Mouse (Mus musculus): ENCODE measurements around the gene Zfp3.

The Zfp3 gene

DNA sequence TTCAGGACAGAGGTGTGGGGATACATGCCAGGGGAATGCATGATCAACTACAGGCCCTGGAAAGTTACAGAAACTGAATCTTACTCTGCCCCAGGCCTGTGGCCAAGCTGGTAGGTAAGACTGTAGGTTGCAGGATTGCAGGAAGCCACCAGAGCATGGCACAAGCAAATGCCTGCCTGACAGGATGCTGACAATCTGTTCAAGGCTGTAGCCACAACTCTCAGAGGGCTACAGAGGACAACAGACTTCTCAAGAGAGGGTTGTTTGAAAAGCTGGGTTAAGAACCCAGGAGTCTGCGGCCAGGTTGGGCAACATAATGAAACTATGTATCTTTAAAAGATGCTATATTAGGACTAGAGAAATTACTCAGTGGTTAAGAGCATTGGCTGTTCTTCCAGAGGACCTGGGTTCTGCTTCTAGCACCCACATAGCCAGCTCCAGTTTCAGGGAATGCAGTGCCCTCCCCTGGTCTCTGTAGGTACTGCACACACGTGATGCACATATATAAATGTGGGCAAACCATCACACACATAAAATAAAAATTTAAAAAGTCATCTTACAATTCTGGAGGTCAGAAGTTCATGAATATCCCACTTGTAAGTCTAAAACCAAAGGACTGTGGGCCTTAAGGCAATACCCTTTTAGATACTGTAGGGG is 38.3 kb downstream of the Zfp3 start:
- in situ Hi-C loops (cut with MboI; ENCODE audit: low pct_unique_long_range_greater_than_20kb in 1 of 2, low sequenced_read_pairs in 2 of 2, unreplicated experiment in 1 of 2), result no loop called here

DNA sequence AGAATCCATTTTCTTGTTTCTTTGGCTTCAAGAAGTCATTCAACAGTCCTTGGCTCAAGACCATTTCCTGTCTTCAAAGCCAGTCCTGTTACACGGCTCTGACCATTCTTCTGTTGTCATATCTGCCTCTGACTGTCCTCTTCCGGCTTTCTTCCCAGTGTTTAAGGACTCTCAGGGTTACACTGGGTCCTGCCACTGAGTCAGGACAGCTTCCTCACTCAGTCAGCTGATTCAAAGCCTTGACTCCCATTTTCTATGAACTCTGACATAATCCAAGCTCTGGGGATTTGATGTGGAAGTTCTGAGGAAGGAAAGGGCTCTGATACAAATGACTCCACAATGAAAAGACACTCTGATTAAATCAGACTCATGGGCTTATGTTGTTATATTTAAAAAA is 38.9 kb downstream of the Zfp3 start:
- in situ Hi-C loops (cut with MboI; ENCODE audit: low pct_unique_long_range_greater_than_20kb in 1 of 2, low sequenced_read_pairs in 2 of 2, unreplicated experiment in 1 of 2), result no loop called here

DNA sequence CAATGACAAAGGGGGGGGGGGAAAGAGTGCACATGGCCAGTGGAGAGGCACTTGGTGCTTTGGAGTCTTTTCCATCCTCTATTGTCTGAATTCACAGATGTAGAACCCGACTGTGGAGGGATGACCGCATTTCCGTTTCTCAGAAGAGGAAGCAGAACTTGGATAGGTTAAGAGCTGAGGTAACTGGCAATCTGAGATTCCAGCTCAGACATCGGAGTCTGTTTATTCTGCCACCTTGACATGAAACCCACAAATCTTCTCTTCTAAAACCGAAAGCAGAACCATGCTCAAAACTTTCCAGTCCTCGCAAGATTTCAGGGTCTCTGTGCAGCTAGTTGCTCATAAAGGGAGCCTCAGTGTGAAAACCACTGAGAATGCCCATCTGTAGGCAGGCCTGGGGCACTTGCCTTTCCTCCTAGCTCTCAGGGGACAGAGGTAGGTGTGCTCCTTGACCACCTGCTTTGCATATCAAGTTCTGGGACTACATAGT is 39.7 kb downstream of the Zfp3 start:
- in situ Hi-C loops (cut with MboI; ENCODE audit: low pct_unique_long_range_greater_than_20kb in 1 of 2, low sequenced_read_pairs in 2 of 2, unreplicated experiment in 1 of 2), result no loop called here

DNA sequence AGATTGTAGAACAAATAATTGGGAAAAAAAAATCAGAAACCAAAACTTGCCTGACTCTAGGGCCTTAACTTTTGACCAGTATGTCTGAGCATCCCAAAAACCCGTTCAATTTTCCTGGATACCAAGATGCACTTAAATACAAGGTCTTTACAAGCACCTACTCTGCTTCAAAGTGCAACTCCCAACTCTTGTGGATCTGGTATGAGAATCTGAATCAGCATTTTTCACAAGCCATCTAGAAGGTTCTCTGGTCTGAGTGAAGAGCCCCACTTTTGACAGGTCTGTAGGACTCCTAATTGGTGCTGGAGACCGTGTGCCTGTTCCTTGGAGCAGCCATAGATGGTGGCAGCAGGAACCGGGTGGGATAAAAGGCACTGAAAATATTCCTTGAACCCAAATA is 40.4 kb downstream of the Zfp3 start:
- in situ Hi-C loops (cut with MboI; ENCODE audit: low pct_unique_long_range_greater_than_20kb in 1 of 2, low sequenced_read_pairs in 2 of 2, unreplicated experiment in 1 of 2), result no loop called here

DNA sequence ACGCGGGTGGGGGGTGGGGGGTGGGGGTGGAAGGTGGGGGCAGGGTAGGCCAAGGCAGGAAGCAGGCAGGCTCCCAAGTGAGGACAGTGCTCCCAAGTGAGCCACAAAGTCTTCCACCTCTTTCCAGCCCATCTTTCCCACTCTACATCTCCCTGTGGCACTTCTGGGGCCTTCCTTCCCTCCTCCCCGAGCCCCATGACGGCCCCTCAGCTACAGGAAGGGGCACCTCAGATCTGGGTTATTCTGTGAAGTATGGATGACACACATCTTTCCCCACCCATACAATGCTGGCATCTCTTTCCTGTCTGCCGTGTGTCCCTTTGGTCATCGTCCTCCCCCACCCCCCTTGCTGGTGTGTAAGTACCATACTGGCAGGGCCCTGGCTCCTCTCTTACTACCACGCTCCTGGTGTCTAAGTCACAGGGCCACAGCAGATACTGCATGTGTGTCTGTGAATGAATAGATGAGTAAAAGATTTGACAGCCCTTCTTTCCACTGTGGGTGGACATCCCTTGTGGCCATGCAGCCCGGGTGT is 41.7 kb downstream of the Zfp3 start:
- in situ Hi-C loops (cut with MboI; ENCODE audit: low pct_unique_long_range_greater_than_20kb in 1 of 2, low sequenced_read_pairs in 2 of 2, unreplicated experiment in 1 of 2), result no loop called here

DNA sequence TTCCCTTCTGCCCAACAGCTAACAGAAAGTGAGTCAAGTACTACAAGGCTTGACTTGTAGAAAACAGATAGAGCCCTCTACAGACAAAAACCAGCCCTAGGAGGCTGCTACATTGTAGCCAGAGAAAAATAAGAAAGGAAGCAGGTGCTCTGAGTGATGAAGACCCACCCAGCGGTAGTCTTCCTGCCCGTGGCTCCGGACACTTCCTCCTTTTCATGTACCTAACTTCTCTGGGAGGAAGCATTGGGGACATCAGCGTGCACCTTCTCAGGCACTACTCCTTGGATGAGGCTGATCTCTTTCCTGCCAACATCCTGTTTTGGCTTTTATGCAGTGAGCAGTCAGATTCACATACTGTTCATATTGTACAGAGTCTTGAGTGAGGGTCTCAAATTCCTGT is 42.7 kb downstream of the Zfp3 start:
- in situ Hi-C loops (cut with MboI; ENCODE audit: low pct_unique_long_range_greater_than_20kb in 1 of 2, low sequenced_read_pairs in 2 of 2, unreplicated experiment in 1 of 2), result no loop called here

DNA sequence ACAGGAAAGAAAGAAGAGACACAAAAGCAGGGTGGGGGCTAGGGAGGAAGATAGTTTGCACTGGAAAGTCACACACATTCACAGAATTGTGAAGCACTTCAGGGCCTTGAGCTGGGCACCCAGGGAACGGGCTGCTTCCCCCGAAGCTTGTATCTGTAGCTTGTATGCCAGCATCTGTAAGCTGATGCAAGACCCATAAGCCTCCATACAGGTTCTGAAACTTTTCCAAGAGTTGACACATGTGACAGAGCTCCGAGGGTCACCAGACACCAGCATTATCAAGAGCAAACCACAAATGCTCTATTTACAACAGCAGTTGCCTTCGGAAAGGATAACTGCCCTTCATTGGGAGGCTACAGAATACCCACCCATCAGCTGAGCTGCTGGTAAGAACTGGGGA is 43.6 kb downstream of the Zfp3 start:
- in situ Hi-C loops (cut with MboI; ENCODE audit: low pct_unique_long_range_greater_than_20kb in 1 of 2, low sequenced_read_pairs in 2 of 2, unreplicated experiment in 1 of 2), result no loop called here

DNA sequence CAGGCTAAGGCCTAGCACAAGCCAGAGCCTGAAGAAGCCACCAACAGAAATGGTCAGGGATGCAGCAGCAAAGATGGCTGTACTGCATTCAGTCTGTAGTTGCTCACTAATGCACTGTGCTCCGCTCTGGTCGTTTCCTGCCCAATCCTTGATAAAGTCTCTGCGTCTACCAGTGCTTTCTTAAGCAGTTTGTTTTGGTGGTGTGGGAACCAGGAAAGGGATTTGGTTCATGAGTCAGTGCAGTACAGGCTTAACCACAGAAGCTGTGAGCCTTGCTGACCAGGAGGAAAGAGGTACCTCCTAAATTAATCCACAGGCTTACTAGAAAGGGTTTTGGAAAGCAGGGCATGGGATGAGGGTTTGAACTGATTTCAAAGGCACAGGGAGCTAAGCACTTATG is 44.1 kb downstream of the Zfp3 start:
- in situ Hi-C loops (cut with MboI; ENCODE audit: low pct_unique_long_range_greater_than_20kb in 1 of 2, low sequenced_read_pairs in 2 of 2, unreplicated experiment in 1 of 2), result no loop called here

DNA sequence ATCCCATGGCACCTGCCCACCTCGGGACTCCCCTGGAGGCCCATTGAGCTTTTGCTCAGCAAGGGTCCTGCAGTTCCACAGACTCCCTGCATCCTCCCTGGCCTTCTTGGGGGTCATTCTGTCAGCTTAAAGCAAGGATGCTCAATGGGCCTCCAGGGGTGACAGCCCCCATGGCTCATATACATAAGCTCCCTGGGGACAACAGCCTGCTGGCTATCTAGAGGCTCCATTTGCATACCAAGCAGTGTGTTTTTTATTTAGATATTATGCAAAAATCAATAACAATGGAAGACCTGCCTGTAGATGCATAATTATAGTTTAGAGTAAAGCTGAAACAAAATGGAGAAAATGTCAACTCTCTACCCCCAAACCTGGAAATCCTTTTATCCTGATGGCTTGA is 45.0 kb downstream of the Zfp3 start:
- in situ Hi-C loops (cut with MboI; ENCODE audit: low pct_unique_long_range_greater_than_20kb in 1 of 2, low sequenced_read_pairs in 2 of 2, unreplicated experiment in 1 of 2), result no loop called here

DNA sequence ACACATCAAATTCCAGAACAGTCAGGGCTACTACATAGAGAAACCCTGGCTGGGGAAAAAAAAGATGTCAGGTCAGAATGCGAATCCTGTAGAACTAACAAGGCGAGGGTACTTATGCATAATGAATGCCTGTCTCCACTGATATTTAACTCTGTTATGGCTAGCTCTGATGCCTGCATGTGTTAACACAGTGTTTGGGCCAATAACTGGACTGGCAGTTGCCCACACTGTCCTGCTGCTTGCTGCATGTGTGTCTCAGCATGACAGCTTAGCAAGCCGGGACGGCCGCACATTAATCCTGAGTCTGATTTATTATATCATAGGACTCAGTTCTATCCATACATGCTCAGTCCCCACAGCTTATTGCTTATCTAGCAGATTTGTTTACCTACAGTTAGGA is 47.0 kb downstream of the Zfp3 start:
- in situ Hi-C loops (cut with MboI; ENCODE audit: low pct_unique_long_range_greater_than_20kb in 1 of 2, low sequenced_read_pairs in 2 of 2, unreplicated experiment in 1 of 2), result no loop called here

DNA sequence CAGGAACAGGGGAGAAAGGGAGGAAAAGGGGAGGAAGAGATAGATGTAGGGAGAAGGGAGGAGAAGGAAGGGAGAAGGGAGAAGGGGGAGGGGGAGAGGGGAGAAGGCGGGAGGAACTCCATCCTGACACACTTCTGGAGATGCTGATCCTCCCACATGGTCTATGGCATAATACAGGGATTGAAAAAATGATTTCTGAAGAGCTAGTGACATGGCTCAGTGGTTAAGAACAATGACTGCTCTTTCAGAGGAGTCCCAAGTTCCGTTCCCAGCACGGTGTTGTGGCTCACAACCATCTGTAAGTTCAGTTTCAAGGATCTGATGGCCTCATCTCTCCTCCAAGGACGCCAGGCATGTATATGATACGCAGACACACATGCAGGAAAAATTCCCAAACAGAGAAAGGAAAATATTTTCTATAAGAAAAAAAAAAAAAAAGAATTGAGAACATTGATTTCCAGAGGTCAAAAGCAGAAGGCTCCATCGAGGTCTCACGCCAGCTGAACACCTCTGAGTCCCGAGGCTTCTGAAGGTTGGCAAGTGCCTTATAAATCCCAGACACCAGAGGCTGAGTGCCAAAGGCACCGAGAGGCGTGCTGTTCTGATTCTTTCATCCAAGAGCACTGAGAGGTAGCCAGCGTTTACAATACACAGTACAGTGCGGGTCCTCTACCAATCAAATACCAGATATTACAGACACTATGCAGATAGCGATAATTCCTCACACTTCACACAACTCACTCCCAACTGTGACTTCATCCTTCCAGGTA is 47.6 kb downstream of the Zfp3 start:
- in situ Hi-C loops (cut with MboI; ENCODE audit: low pct_unique_long_range_greater_than_20kb in 1 of 2, low sequenced_read_pairs in 2 of 2, unreplicated experiment in 1 of 2), result no loop called here

DNA sequence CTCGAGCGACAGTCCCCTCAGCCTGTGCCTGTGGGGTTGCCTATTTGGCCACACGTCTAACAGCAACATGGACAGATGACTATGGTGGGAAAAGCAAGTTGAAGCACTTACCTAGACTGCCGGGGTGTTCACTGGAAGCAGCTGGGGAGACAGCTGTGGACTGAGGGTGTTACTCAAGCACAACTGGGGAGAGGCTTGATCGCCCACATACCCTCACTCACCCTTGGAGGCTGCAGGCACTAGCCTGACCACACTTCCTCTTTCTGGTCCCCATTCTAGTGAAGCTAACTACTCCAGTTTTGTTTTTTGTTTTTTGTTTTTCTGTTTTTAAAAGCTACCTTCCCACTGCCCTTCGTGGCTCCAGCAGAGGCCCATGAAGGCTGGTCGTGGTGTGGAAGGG is 48.4 kb downstream of the Zfp3 start, which contains the start of gene Scimp:
Gene Scimp (minus strand): TSS at position 222 of the 400 bp plus-strand sequence.
- in situ Hi-C loops (cut with MboI; ENCODE audit: low pct_unique_long_range_greater_than_20kb in 1 of 2, low sequenced_read_pairs in 2 of 2, unreplicated experiment in 1 of 2), result no loop called here

DNA sequence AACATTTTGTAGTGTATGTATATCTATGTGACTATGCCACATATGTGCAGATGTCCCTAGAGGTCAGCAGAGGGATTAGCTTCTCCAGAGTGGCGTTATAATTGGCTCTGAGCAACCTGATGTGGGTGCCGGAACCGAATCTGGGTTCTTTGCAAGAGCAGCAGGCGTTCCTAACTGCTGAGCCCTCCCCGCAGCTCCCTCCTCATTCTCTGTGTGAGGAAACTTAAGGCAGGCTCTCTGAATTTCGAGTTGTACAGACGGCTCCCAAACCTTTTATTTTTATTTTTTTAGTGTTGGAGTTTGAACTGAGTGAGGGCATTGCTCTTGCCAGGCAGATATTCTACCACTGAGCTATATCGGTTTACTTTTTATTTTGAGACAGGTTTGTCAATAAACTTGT is 51.1 kb downstream of the Zfp3 start:
- in situ Hi-C loops (cut with MboI; ENCODE audit: low pct_unique_long_range_greater_than_20kb in 1 of 2, low sequenced_read_pairs in 2 of 2, unreplicated experiment in 1 of 2), result no loop called here

DNA sequence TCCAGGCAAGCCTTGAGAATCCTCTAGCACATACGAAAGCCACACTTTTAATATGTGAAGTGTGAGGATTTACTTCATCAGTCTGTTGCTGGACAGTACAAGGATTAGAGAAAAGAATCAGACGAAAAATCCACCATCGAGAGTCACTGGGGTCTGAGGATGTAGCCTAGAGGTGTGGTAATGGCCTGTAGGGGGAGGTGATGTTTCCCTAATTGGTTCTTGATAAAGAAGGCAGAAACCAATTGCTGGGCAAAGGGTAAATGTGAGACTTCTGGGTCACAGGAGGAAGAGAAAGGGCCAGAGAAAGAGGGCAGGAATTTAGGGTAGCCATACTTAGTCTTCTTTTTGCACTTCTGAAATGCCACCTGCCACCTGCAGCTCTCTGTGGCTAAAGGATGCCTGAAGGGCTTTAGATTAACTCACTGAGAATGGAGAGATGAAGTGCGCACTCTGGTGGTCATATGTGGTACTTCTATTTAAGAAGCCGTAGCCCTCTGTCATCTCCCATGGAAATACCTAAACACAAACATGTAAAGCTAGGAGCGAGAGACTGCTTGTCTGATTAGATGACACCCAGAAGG is 51.6 kb downstream of the Zfp3 start:
- in situ Hi-C loops (cut with MboI; ENCODE audit: low pct_unique_long_range_greater_than_20kb in 1 of 2, low sequenced_read_pairs in 2 of 2, unreplicated experiment in 1 of 2), result no loop called here

DNA sequence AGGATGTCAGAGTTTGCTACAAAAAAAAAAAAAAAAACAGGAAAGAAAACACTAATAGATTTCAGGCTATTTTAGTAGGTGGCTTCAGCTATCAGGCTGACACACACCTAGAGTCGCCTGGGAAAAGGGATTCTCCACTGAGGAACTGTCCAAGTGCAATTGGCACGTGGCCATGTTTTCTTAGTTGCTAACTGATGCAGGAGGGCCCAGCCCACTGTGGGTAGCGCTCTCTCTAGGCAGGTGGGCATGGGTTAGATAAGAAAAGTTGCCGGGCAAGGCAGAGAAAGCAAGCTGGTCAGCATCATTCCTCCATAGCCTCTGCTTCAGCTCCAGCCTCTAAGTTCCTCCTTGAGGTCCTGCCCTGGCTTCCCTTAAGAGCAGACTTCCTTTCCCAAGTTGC is 52.8 kb downstream of the Zfp3 start:
- in situ Hi-C loops (cut with MboI; ENCODE audit: low pct_unique_long_range_greater_than_20kb in 1 of 2, low sequenced_read_pairs in 2 of 2, unreplicated experiment in 1 of 2), result no loop called here

DNA sequence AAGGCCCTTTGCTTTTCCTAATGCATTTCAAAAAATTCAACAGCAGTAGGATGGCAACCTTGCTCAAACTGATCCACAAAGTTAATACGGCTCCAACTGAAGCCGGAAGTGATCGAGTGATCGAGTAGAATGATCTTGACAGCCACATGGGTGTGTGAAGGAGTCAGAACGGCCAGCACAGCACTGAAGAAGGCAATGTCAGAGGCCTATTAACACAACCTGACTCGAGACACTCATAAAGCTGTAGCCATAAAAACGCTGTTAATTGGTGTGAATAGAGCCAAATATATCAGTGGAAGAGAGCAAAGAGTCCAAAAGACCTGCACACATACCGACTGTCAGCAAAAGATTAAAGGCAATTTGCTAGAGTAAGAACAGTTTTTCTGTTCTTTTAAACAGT is 56.1 kb downstream of the Zfp3 start:
- in situ Hi-C loops (cut with MboI; ENCODE audit: low pct_unique_long_range_greater_than_20kb in 1 of 2, low sequenced_read_pairs in 2 of 2, unreplicated experiment in 1 of 2), result no loop called here

DNA sequence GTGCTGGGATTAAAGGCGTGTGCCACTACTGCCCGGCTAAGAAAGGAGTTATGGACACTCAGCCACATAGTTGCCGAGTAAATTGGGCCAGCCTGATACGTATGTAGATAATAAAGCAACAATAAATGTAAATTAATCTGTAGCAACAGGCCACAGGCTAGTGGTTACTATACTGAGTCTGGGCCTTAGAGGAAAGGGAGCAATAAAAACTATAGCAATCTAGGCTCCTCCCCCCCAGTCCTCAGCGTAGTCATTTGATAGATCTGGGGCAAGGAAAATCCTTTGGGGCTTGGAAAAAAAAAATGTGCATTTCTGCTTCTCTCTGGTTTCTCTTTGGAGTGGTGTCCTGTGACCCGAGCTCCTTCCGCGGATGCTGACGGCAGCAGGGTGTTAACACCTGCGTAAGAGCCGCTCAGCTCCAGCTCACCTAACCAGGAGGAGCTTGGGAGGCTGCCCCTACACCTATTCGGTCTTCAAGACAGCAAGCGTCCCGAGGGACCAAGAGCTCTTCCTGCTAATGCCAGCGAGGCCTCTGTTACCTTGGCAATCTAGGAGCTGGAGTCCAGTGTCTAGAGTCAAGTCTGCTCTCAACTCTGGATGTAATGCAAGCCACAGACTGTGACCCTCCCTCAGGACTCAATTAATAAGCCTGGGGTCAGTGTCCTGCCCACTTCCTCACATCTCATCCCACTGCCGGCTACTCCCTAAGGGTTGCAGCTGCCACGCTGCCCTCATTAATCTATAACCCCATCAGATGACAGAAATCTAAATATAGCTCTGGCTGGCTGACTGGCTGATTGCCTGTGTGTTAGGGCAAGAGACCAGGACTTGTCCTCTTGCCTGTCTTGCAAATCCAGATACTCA is 58.0 kb downstream of the Zfp3 start:
- in situ Hi-C loops (cut with MboI; ENCODE audit: low pct_unique_long_range_greater_than_20kb in 1 of 2, low sequenced_read_pairs in 2 of 2, unreplicated experiment in 1 of 2), result no loop called here

All from mouse embryonic stem cell (cell line).